Mouse (Mus musculus): ENCODE results near the gene 4930564D02Rik.

DNA sequence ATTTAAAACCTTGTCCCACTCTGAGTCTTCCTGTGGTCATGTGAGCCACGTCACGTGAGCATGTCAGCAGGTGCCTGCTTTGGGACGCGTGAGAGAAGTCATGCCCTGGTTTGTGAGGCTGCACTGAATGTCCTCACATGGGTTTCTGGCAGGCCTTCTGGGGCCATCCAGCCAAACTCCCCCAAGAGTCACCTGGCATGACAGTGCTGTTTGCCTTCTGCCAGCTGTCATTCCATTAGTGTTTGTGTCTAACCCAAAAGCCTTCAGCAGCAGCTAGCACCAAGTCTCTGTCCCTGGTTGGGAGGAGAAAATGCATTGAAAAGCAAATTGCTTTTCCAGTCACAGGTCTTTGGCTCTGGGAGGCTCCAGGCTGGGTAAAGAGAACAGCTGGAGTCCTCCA, 50.0 kb downstream of the 4930564D02Rik start:
- TF ChIP-seq CTCF (IDR thresholded peaks at IDR 0.05; ENCODE audit: control insufficient read depth, insufficient read depth, insufficient read length) (no peak), USF1 (IDR thresholded peaks at IDR 0.05; ENCODE audit: low read depth) (no peak), MAX (IDR thresholded peaks at IDR 0.05) (no peak), MYOG (IDR thresholded peaks at IDR 0.05; ENCODE audit: control insufficient read depth, extremely low read depth, insufficient read length) (no peak), CEBPB (IDR thresholded peaks at IDR 0.05; ENCODE audit: low read depth) (no peak)

All from C2C12 (cell line).